Mouse (Mus musculus) lung, postnatal 0 days (tissue): ENCODE results near the gene Adam19. TPM values are rescaled to one million over a fixed set of nuclear protein-coding genes. Genes with fewer than 3 reads are reported as not detected.
A peak's percentile ranks its signal among the peaks of the same experiment; 100 is the strongest.

Experiments
- ATAC-seq: fragments of 200-750 bp; cut with Nextera tagmentation; 2 replicates; pipeline ENCODE4 v1.8.0; 2017; ENCODE audit warnings: moderate library complexity
- DNase-seq: peaks from one replicate; pipeline ENCODE4 v3.0.0-alpha.2; 2016; ENCODE audit warnings: low spot score
- H3K27ac ChIP-seq: fragments of 300-500 bp; sonication (generic); 2 replicates; pipeline ENCODE4 v1.5.1; 2014; ENCODE audit warnings: antibody characterized with exemption, mild to moderate bottlenecking, low read length, mixed read lengths
- H3K27me3 ChIP-seq: fragments of 300-500 bp; sonication (generic); replicated peaks from 2 replicates; pipeline ENCODE4 v1.6.1; 2014; ENCODE audit warnings: low read length, mixed read lengths; ENCODE audit not compliant: insufficient read depth
- H3K36me3 ChIP-seq: fragments of 300-500 bp; sonication (generic); 2 replicates; pipeline ENCODE4 v1.6.1; 2014; ENCODE audit warnings: low read length, mixed read lengths; ENCODE audit not compliant: insufficient read depth
- H3K4me1 ChIP-seq: fragments of 300-500 bp; sonication (generic); 2 replicates; pipeline ENCODE4 v1.6.1; 2014; ENCODE audit warnings: antibody characterized with exemption, low read depth, low read length, mixed read lengths; ENCODE audit not compliant: insufficient read depth
- H3K4me2 ChIP-seq: fragments of 300-500 bp; sonication (generic); replicated peaks from 2 replicates; pipeline ENCODE4 v1.6.1; 2014; ENCODE audit warnings: low read depth, mild to moderate bottlenecking, low read length, moderate library complexity, mixed read lengths
- H3K4me3 ChIP-seq: fragments of 300-500 bp; sonication (generic); 2 replicates; pipeline ENCODE4 v1.5.1; 2014; ENCODE audit warnings: low read depth, low read length
- H3K9ac ChIP-seq: fragments of 300-500 bp; sonication (generic); replicated peaks from 2 replicates; pipeline ENCODE4 v1.6.1; 2014; ENCODE audit warnings: low read depth, mild to moderate bottlenecking
- H3K9me3 ChIP-seq: fragments of 300-500 bp; sonication (generic); 2 replicates; pipeline ENCODE4 v1.6.1; 2016; ENCODE audit warnings: low read length, mixed read lengths
- CTCF ChIP-seq: IDR thresholded peaks from 2 replicates; pipeline ENCODE4 v1.5.1; 2016; ENCODE audit warnings: antibody characterized with exemption, mild to moderate bottlenecking
- EP300 ChIP-seq: IDR thresholded peaks from 2 replicates; pipeline ENCODE4 v1.6.1; 2016; ENCODE audit warnings: antibody characterized with exemption, mild to moderate bottlenecking, control low read depth
- WGBS: fragments of 180-500 bp; shearing (Covaris S2); extraction: QIAGEN DNeasy Blood & Tissue Kit; methylation state at CpG from one replicate; pipeline ENCODE4 v1.1.7; 2014; 5-methylcytosine and 5-hydroxymethylcytosine counted together
- polyA plus RNA-seq: library from polyadenylated mRNA; unstranded; fragments of >200 nt; fragmentation: Nextera tagmentation; extraction: Ambion mirVana; gene quantifications from 2 replicates; pipeline ENCODE4 v1.2.1, GENCODE M21; 2015

Adam19 gene
- polyA plus RNA-seq, 1 experiment from 2014 or later: 11.4 TPM

GRCm38 (mm10) chr11:46064767-46065166, 9.0 kb downstream of the Adam19 start:
- Histone ChIP-seq H3K4me2 (peak overlapping the region; percentile 22; the same call in 1 of the 2 replicates), H3K27me3 (no peaks in the 10 kb centered on the region), H3K4me1 (peaks cover 22% of the 10 kb centered on the region; the same call in 1 of the 2 replicates), H3K27ac (peak overlapping the region; percentile 87), H3K9ac (no peak overlapping the region), H3K36me3 (no peaks in the 10 kb centered on the region), H3K9me3 (no peaks in the 10 kb centered on the region), H3K4me3 (no peak overlapping the region)
- no peak for DNase-seq
- ATAC-seq: peak; percentile 12; the same call in 1 of the 2 replicates
- WGBS: 33% methylated on average over 8 of the region's 8 CpGs
- no peak for TF ChIP-seq EP300
- no peak for TF ChIP-seq CTCF

DNA sequence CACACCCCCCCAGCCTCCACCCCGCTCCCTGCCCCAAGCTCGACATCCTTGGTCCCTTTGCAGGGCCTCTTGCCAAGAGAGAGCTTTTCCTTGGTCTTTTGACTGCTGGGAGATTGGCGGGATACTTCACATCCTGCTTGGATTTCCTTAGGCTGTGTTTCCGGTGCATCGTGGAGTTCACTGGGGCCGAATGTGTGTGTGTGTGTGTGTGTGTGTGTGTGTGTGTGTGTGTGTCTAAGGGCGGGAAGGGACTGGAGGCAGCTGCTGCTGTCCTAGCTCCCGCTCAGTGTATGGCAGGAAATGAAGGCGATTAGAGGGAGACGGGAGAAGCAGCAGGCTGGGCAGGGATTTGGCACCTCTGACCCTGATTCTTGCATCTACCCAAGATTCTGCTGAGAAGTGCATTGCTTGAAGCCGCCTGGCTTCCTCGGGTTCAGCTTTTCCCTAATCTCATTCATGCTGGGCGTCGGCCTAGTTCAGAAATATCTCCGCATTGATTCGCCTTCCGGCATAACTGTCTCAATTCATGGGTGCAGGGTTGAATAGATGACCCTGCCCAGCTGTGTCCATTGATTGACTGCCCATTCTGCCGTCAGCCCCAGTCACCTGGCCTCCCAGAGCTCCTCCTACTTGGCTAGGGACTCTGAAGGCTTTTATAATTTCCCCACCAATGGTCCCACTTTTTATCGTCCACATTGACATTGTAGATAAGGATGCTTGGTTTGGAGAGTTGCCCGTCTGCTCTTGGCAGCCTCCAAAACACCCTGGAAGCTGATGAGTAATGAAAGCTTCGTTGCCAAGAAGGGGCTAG, 9.6 kb downstream of the Adam19 start:
- 0 out of 2 replicates have a peak, but pooled peaks have one; percentile 14 for TF ChIP-seq CTCF
- TF ChIP-seq EP300: peak; percentile 89
- no peaks in the 10 kb centered on the region for H3K9me3 ChIP-seq
- no peaks in the 10 kb centered on the region for H3K27me3 ChIP-seq
- H3K27ac ChIP-seq: peak overlapping the region; percentile 87
- H3K4me3 ChIP-seq: no peak overlapping the region
- no peaks in the 10 kb centered on the region for H3K36me3 ChIP-seq
- ATAC-seq: peak; percentile 84
- H3K4me1 ChIP-seq: peaks cover 23% of the 10 kb centered on the region; the same call in 1 of the 2 replicates
- WGBS: 19% methylated on average over 19 of the region's 21 CpGs
- DNase-seq: peak; percentile 93
- peak overlapping the region; percentile 22; the same call in 1 of the 2 replicates for H3K4me2 ChIP-seq
- no peak overlapping the region for H3K9ac ChIP-seq

- H3K36me3 ChIP-seq: no peaks in the 10 kb centered on the region
- ATAC-seq: no peak
- H3K4me2 ChIP-seq: no peak overlapping the region
- H3K27me3 ChIP-seq: no peaks in the 10 kb centered on the region
- no peak overlapping the region for H3K9ac ChIP-seq
- H3K4me1 ChIP-seq: peaks cover 24% of the 10 kb centered on the region; the same call in 1 of the 2 replicates
- no peak for DNase-seq
- H3K4me3 ChIP-seq: no peak overlapping the region
- TF ChIP-seq CTCF: no peak
- no peak for TF ChIP-seq EP300
- WGBS: 86% methylated on average over 10 of the region's 10 CpGs
- no peaks in the 10 kb centered on the region for H3K9me3 ChIP-seq
- peak overlapping the region; percentile 87; the same call in 1 of the 2 replicates for H3K27ac ChIP-seq
Measured at GRCm38 (mm10) chr11:46067371-46068060, 11.7 kb downstream of the Adam19 start.

DNA sequence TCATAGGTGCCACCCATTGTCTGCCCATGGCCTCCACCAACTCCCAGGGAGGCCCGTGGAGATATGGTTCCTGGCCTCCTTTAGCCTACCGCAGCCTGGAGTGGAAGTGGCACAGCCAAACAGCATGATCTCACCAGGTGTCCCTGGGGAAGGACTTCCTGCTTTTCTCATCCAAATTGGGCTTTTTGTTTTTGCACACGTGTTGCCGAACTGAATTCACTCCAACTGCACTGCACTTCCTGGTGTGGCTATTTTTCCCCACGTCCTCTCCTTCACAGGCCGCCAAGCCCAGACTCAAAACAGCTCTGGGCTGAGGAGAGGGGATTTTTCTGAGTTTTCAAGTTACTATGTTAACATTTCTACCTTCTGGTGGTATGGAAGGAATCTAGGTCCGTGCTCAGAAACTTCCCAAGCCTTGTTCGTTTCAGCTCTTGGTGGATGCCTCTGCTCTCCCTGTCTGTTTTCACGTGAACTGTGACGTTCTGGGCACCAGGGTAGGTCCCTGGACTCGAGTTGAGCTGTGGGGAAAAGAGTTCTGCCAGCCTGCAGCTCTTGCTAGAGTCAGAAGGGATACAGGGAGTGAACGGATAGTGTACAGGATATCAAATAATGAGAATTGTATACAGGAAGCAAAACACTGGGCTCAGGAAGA, 13.1 kb downstream of the Adam19 start:
- 21% methylated on average over 12 of the region's 12 CpGs for WGBS
- DNase-seq: peak; percentile 50
- Histone ChIP-seq H3K9ac (0 out of 2 replicates have a peak overlapping the region, but pooled peaks have one; percentile 12), H3K36me3 (no peaks in the 10 kb centered on the region), H3K4me1 (peaks cover 27% of the 10 kb centered on the region; the same call in 1 of the 2 replicates), H3K9me3 (no peaks in the 10 kb centered on the region), H3K27ac (peak overlapping the region; percentile 93), H3K27me3 (no peaks in the 10 kb centered on the region), H3K4me2 (no peak overlapping the region), H3K4me3 (no peak overlapping the region)
- ATAC-seq: peak; percentile 4; the same call in 1 of the 2 replicates
- TF ChIP-seq CTCF: no peak
- no peak for TF ChIP-seq EP300

DNA sequence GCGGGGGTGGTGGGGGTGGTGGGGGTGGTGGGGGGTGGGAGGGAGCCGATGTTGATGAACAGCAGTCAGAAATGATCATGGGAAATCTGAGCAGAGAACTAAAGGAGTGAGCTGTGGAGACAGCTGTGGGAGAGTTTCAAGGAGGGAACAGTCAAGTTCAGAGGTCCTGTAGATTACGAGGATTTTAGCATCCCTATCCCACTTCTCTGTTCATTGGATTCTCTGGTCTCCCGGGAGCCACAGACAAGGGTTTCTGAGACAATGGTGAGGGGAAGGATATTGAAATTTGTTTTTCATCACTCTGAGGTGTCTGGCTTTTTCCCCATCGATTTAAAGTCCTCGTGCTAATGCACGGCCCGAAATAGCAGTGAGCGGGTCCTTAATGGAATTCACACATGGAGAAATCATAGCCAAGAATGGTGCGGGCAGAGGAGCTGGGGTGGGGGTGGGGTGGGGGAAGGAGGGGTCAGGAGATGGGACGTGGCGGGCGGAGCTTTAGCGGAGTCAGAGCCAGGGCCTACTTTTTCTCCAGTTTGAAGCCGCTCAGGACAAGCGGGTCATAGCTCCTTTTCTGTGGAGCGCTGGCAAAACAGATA, 13.7 kb downstream of the Adam19 start:
- WGBS: 30% methylated on average over 17 of the region's 17 CpGs
- no peaks in the 10 kb centered on the region for H3K27me3 ChIP-seq
- H3K9ac ChIP-seq: no peak overlapping the region
- DNase-seq (peak; percentile 67), ATAC-seq (peak; percentile 0; the same call in 1 of the 2 replicates)
- peaks cover 27% of the 10 kb centered on the region; the same call in 1 of the 2 replicates for H3K4me1 ChIP-seq
- H3K36me3 ChIP-seq: no peaks in the 10 kb centered on the region
- TF ChIP-seq EP300 (no peak), CTCF (no peak)
- H3K9me3 ChIP-seq: no peaks in the 10 kb centered on the region
- H3K27ac ChIP-seq: peak overlapping the region; percentile 93
- H3K4me2 ChIP-seq: no peak overlapping the region
- no peak overlapping the region for H3K4me3 ChIP-seq
